Mouse (Mus musculus) adrenal gland, adult (tissue): ENCODE measurements around the gene Mrpl42.
"Not testable (repeated sequence)": the region's sequence is repeated elsewhere in the genome, so short reads cannot be mapped to it uniquely, and the experiment has no call there.

Experiments used
- DNase-seq, 2 experiments: peaks; one replicate each; pipeline ENCODE4 v3.0.0; 2022 to 2023; ENCODE audit warnings: low spot score in 1 of 2; ENCODE audit not compliant: inconsistent age in 2 of 2

Gene Mrpl42

GRCm38 (mm10) chr10:95501463-95502081, at the start of gene Mrpl42:
Gene Mrpl42, minus strand, starts transcription at chr10:95501940.
- DNase-seq: peak; percentile 88 to 96

- DNase-seq: peak in 1 of 2 experiments; percentile 64
Measured at GRCm38 (mm10) chr10:95550506-95550905, 48.8 kb upstream of the Mrpl42 start.

GRCm38 (mm10) chr10:95549080-95549479, 47.3 kb upstream of the Mrpl42 start:
- DNase-seq: not testable (repeated sequence)

GRCm38 (mm10) chr10:95548154-95548826, 46.5 kb upstream of the Mrpl42 start:
- no peak for DNase-seq

GRCm38 (mm10) chr10:95546178-95546577, 44.4 kb upstream of the Mrpl42 start:
- no peak for DNase-seq

GRCm38 (mm10) chr10:95545051-95545450, 43.3 kb upstream of the Mrpl42 start:
- DNase-seq: no peak

- DNase-seq: no peak
Measured at GRCm38 (mm10) chr10:95544651-95545050, 42.9 kb upstream of the Mrpl42 start.

GRCm38 (mm10) chr10:95544004-95544403, 42.3 kb upstream of the Mrpl42 start:
- no peak for DNase-seq

GRCm38 (mm10) chr10:95543377-95543776, 41.6 kb upstream of the Mrpl42 start:
- DNase-seq: no peak

- DNase-seq: no peak
Measured at GRCm38 (mm10) chr10:95542916-95543315, 41.2 kb upstream of the Mrpl42 start.

- no peak for DNase-seq
Measured at GRCm38 (mm10) chr10:95539841-95540240, 38.1 kb upstream of the Mrpl42 start.

GRCm38 (mm10) chr10:95539260-95539659, 37.5 kb upstream of the Mrpl42 start:
- no peak for DNase-seq

- no peak for DNase-seq
Measured at GRCm38 (mm10) chr10:95536222-95536541, 34.4 kb upstream of the Mrpl42 start.

GRCm38 (mm10) chr10:95535399-95536221, 33.9 kb upstream of the Mrpl42 start:
- no peak for DNase-seq

- DNase-seq: peak; percentile 37 to 73
Measured at GRCm38 (mm10) chr10:95533382-95533781, 31.6 kb upstream of the Mrpl42 start.

- no peak for DNase-seq
Measured at GRCm38 (mm10) chr10:95532916-95533315, 31.2 kb upstream of the Mrpl42 start.

GRCm38 (mm10) chr10:95530551-95531121, 28.9 kb upstream of the Mrpl42 start:
- no peak for DNase-seq

GRCm38 (mm10) chr10:95526495-95527122, 24.9 kb upstream of the Mrpl42 start:
- no peak for DNase-seq

- no peak for DNase-seq
Measured at GRCm38 (mm10) chr10:95525871-95526270, 24.1 kb upstream of the Mrpl42 start.

GRCm38 (mm10) chr10:95525037-95525675, 23.4 kb upstream of the Mrpl42 start:
- no peak for DNase-seq

GRCm38 (mm10) chr10:95517656-95518055, 15.9 kb upstream of the Mrpl42 start:
- peak in 1 of 2 experiments; percentile 55 for DNase-seq
